Mouse (Mus musculus) liver, postnatal 0 days (tissue): ENCODE measurements at regions not wholly inside any gene's neighbourhood (a gene's known extent, or its start where the extent isn't known, plus 50 kb on each side); places are given as distances from the start of the nearest gene placed in this dataset.

ENCODE experiments used
- CTCF ChIP-seq: sonication (generic); IDR thresholded peaks from 2 replicates; pipeline ENCODE4 v1.5.1; 2016; ENCODE audit warnings: antibody characterized with exemption, low read depth
- EP300 ChIP-seq: IDR thresholded peaks from 2 replicates; pipeline ENCODE4 v1.6.1; 2016; ENCODE audit warnings: antibody characterized with exemption, low read depth, mild to moderate bottlenecking

DNA sequence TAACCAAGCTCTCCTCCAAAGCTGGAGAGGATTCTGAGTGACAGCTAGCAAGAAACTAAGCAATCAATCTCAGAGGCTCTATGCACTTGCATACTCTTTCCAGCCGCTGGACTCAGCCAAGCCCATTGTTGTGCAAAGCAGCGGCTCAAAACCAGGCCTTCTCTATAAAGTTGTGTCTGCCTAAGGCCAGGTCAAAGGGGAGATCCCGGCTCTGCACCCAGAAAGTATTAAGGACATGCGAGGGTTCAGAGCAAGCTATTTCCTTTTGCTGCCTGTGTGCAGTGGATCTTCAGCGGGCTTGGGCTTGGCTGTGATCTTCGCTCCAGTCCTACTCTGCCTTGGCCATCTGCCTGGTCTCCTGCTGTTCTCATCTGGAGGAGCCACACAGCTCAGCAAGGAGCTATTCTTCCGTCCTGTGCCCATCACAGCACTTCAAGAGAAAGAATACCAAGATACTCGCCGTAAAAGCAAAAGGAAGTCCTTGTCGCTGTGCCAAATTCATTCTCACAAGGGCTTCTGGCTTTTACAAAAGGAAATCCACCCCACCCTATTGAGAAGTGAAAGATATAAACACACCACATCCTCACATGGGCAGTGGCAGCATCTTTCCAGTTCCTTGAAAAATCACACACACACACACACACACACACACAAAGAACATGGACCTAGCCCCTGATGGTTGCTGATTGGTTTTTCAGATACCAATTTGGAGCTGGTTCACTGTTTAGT is 646.6 kb downstream of the Adgrl2 start:
- TF ChIP-seq CTCF (no peak), EP300 (no peak)
